Mouse (Mus musculus) heart, embryonic 12.5 days (tissue): ENCODE measurements at regions not wholly inside any gene's neighbourhood (a gene's known extent, or its start where the extent isn't known, plus 50 kb on each side); places are given as distances from the start of the nearest gene placed in this dataset.
"Not testable (repeated sequence)": the region's sequence is repeated elsewhere in the genome, so short reads cannot be mapped to it uniquely, and the experiment has no call there.

ENCODE experiments used
- ATAC-seq: fragments of 200-750 bp; cut with Nextera tagmentation; 2 replicates; pipeline ENCODE4 v1.8.0; 2017; ENCODE audit warnings: moderate TSS enrichment, moderate library complexity; ENCODE audit not compliant: insufficient number of reproducible peaks, low FRiP score
- H3K27ac ChIP-seq: fragments of 300-500 bp; sonication (generic); 2 replicates; pipeline ENCODE4 v1.5.1; 2016; ENCODE audit warnings: mild to moderate bottlenecking, moderate library complexity; ENCODE audit not compliant: poor library complexity, severe bottlenecking
- H3K27me3 ChIP-seq: fragments of 300-500 bp; sonication (generic); replicated peaks from 2 replicates; pipeline ENCODE4 v1.6.1; 2016; ENCODE audit warnings: mild to moderate bottlenecking, moderate library complexity
- H3K36me3 ChIP-seq: fragments of 300-500 bp; sonication (generic); 2 replicates; pipeline ENCODE4 v1.6.1; 2016; ENCODE audit warnings: mild to moderate bottlenecking, moderate library complexity
- H3K4me1 ChIP-seq: fragments of 300-500 bp; sonication (generic); replicated peaks from 2 replicates; pipeline ENCODE4 v1.6.1; 2016; ENCODE audit warnings: mild to moderate bottlenecking
- H3K4me2 ChIP-seq: fragments of 300-500 bp; sonication (generic); 2 replicates; pipeline ENCODE4 v1.6.1; 2016; ENCODE audit warnings: mild to moderate bottlenecking, moderate library complexity
- H3K4me3 ChIP-seq: fragments of 300-500 bp; sonication (generic); 2 replicates; pipeline ENCODE4 v1.5.1; 2016; ENCODE audit warnings: mild to moderate bottlenecking
- H3K9ac ChIP-seq: fragments of 300-500 bp; sonication (generic); 2 replicates; pipeline ENCODE4 v1.6.1; 2016; ENCODE audit warnings: mild to moderate bottlenecking, moderate library complexity
- H3K9me3 ChIP-seq: fragments of 300-500 bp; sonication (generic); replicated peaks from 2 replicates; pipeline ENCODE4 v1.6.1; 2016; ENCODE audit warnings: mild to moderate bottlenecking, moderate library complexity
- WGBS: fragments of 180-500 bp; shearing (Covaris S2); methylation state at CpG from one replicate; pipeline ENCODE4 v1.1.7; 2016; 5-methylcytosine and 5-hydroxymethylcytosine counted together

DNA sequence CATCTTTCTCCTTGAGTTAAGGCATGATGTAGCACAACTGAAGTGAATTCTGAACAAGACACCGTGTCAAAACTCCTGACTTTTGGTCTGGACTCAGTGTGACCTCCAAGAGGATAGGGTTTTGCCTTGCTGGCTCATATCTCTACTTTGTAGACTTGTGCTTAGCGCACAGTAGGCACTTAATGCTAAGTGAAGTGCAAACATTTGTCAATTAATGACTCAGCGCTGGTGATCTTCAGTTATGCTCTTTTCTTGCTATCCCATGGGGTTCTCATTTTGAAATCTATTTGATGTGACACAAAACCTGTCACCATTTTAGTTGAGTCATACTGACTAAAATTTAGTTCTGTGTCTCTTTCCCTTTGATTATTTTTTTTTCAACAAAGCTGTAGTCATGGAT lies 244.3 kb downstream of the Dhx15 start:
- H3K9ac ChIP-seq = no peak overlapping the region
- no peak overlapping the region for H3K4me3 ChIP-seq
- no peak overlapping the region for H3K4me2 ChIP-seq
- no peaks in the 10 kb centered on the region for H3K27me3 ChIP-seq
- no peaks in the 10 kb centered on the region for H3K36me3 ChIP-seq
- WGBS = 86% methylated on average over 3 of the region's 3 CpGs
- no peak for ATAC-seq
- H3K27ac ChIP-seq = no peak overlapping the region
- H3K4me1 ChIP-seq = peaks cover 7% of the 10 kb centered on the region; the same call in 1 of the 2 replicates
- no peaks in the 10 kb centered on the region for H3K9me3 ChIP-seq

DNA sequence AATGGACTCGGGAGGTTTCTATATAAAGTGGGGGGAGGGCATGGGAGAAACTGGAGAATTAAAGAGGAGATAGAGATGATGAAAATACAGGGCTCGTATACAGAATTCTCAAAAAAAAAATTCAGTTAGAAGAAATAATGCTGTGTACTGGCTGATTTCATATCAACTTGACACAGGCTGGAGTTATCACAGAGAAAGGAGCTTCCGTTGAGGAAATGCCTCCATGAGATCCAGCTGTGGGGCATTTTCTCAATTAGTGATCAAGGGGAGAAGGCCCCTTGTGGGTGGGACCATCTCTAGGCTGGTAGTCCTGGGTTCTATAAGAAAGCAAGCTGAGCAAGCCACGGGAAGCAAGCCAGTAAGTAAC lies 248.4 kb downstream of the Dhx15 start:
- not testable (repeated sequence) for H3K36me3 ChIP-seq, H3K9ac ChIP-seq, H3K4me1 ChIP-seq, H3K9me3 ChIP-seq, ATAC-seq, H3K4me3 ChIP-seq, H3K27me3 ChIP-seq, H3K27ac ChIP-seq
- 37% methylated on average over 4 of the region's 4 CpGs for WGBS
- H3K4me2 ChIP-seq = peak overlapping the region; percentile 29; the same call in 1 of the 2 replicates

DNA sequence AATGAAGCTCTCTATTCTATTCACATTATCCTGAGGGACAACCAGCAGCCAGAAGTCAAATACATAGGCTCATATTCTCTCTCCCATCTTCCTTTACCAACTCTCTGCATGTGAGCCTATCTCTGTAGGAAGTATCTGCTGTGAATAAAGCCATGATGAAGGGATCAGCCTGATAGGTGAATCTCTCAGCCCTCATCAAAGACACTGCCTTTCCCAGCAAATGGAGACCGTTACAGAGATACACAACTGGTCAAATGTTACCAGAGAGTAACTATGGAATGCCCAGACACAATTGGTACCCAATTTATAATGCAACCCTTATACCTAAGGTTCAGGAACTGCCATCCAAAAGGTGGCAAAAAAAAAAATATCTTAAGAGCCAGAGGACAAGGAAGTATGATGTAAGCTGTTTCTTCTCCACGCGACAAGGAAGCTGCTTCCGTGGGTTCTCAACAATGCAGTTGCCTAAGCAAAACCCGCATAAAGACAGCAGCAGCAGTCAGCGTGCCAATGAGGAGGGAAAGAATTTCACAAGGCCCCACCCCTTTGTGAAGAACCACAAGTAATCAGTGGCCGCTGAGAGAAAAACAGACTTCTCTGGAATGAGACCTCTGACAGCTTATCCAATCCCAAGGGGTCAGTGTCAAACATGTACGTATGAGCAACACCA lies 248.9 kb downstream of the Dhx15 start:
- peak; percentile 57 for ATAC-seq
- peak overlapping the region; percentile 29 for H3K4me2 ChIP-seq
- no peaks in the 10 kb centered on the region for H3K9me3 ChIP-seq

DNA sequence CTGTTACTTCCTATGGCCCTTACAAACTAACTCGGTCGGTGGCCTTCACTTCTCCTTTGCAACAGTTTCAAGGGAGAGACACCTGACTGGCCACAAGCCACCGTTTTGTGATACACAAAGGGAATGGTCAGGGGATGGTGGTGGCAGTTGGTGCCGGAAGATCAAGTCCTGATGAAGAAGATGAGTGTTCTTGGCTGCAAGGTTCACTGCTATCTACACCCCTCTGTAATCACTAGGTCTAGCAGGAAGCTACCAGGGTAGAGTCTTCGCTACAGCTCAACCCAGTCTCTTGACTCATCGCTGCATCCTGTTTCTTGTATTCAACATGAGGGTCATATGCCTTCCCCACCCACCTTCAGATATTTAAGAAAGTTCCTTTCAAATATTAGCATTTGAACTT lies 251.5 kb downstream of the Dhx15 start:
- no peak overlapping the region for H3K9ac ChIP-seq
- H3K27ac ChIP-seq = no peak overlapping the region
- 81% methylated on average over 6 of the region's 6 CpGs for WGBS
- no peak overlapping the region for H3K4me3 ChIP-seq
- no peaks in the 10 kb centered on the region for H3K9me3 ChIP-seq
- no peaks in the 10 kb centered on the region for H3K36me3 ChIP-seq
- no peak overlapping the region for H3K4me2 ChIP-seq
- ATAC-seq = no peak
- H3K4me1 ChIP-seq = peaks cover 7% of the 10 kb centered on the region; the same call in 1 of the 2 replicates
- no peaks in the 10 kb centered on the region for H3K27me3 ChIP-seq

More for the DNA sequence above, 248.9 kb downstream of the Dhx15 start:
- H3K4me1 ChIP-seq = peaks cover 7% of the 10 kb centered on the region; the same call in 1 of the 2 replicates
- H3K27me3 ChIP-seq = no peaks in the 10 kb centered on the region
- H3K27ac ChIP-seq = no peak overlapping the region; the same call in 1 of the 2 replicates
- no peak overlapping the region for H3K4me3 ChIP-seq
- 20% methylated on average over 8 of the region's 8 CpGs for WGBS
- no peak overlapping the region for H3K9ac ChIP-seq
- H3K36me3 ChIP-seq = no peaks in the 10 kb centered on the region

DNA sequence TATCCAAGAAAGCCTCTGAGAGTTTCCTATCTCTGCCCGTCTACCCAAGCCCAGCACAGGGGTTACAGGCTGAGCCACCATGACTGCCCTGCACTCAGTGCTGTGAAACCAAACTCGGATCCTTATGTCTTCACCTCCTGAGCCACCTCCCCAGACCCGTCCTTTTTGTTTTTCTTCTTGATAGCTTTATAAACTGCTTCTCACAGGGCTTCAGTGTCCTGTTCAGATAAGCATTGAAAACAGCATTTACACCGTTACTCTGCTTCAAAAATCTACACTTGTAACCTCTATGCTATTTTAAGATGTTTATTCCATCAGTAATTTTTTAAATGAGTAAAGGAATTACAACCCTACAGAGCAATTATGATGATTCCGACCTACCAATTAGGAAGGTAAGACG lies 253.0 kb downstream of the Dhx15 start:
- H3K27ac ChIP-seq = no peak overlapping the region
- peaks cover 7% of the 10 kb centered on the region; the same call in 1 of the 2 replicates for H3K4me1 ChIP-seq
- no peaks in the 10 kb centered on the region for H3K27me3 ChIP-seq
- no peaks in the 10 kb centered on the region for H3K36me3 ChIP-seq
- no peak overlapping the region for H3K4me2 ChIP-seq
- no peak overlapping the region for H3K9ac ChIP-seq
- H3K9me3 ChIP-seq = no peaks in the 10 kb centered on the region
- no peak overlapping the region for H3K4me3 ChIP-seq
- 54% methylated on average over 6 of the region's 6 CpGs for WGBS
- ATAC-seq = no peak

DNA sequence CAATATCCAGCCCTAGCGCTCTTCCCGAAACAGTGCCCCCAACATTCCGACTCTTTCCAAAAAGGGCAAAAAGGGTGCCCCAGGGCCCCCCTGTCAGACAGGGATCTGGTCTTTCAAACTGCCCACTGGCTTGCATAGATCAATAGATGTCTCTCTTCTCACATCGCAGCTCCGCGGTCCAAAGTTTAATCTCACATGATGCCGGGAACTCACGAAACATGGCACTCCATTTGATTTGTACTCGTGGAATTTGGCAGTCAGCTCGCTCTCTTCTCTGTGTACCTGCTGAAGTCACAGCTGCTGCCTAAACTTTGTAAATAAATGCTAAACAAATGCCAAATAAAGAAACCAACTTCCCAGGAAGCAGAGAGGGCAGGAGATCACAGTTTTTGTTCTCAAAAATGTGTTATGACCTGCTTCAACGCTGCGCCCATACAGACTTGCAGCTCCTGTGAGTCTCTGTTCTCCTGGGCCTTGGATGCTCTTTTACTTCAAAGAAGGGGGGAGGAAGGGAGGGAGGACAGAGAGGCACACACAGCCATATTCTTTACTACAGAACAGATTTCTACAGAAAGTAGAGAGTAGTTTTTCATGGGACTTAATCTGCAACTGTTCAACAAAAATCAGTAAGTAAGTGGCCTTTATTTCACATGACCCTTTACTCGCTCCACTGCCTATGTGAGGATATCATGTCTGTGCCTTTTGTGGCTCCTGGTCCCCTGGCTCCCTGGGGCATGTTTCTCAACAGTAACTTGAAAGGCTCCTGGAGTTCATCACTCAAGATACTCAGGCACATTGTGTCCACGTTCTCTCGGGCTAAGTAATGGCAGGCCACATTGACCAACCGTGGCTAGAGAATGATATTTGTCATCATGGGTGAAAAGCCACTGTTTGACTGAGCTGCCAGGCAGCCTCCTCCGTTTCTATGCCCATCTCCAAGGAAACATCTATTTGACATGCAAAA lies 254.6 kb downstream of the Dhx15 start:
- Histone ChIP-seq H3K9me3 (no peaks in the 10 kb centered on the region), H3K27ac (no peak overlapping the region), H3K36me3 (no peaks in the 10 kb centered on the region), H3K4me2 (no peak overlapping the region), H3K27me3 (no peaks in the 10 kb centered on the region), H3K9ac (no peak overlapping the region), H3K4me3 (no peak overlapping the region), H3K4me1 (no peaks in the 10 kb centered on the region)
- ATAC-seq = no peak
- 81% methylated on average over 17 of the region's 17 CpGs for WGBS

DNA sequence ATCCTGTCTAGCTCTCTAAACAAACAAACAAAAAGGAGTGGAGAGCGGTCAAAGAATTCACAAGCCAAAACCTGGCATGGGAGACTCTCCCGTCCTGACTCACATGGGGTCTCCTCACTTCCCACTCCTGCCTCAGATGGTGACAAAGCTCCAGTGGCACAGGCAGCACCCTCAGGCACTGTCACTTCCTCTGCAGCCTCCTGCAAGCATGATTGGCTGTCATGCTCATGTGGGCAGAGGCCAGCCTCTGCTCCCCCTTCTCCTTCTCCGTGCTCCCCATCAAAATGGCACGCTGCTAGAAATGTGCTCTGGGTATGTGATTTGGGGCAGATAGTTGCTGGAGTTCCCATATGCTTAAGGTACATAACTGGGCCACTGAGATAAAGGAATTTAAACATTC lies 255.4 kb downstream of the Dhx15 start:
- no peak for ATAC-seq
- H3K4me3 ChIP-seq = no peak overlapping the region
- H3K27me3 ChIP-seq = no peaks in the 10 kb centered on the region
- no peak overlapping the region for H3K9ac ChIP-seq
- no peak overlapping the region for H3K27ac ChIP-seq
- no peak overlapping the region for H3K4me2 ChIP-seq
- 70% methylated on average over 4 of the region's 4 CpGs for WGBS
- no peaks in the 10 kb centered on the region for H3K9me3 ChIP-seq
- no peaks in the 10 kb centered on the region for H3K36me3 ChIP-seq
- H3K4me1 ChIP-seq = no peaks in the 10 kb centered on the region

DNA sequence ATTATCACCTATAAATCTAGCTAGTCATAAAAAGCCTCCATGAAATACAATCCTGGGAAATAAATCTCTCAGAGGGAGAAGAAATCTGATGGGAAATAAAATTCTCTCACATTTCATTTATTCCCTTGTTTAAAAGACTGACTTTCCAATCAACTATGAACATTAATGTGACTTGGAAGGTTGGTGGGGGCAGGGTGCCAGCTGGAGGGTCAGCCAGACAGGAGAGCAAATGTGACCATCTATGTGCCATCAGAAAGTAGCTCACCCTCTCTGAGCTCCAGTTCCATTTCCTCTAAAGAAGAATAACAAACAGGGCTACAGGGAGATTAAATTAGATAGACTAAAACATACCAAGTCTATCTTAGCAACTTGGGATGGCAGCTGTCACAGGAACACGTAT lies 257.0 kb downstream of the Dhx15 start:
- no peaks in the 10 kb centered on the region for H3K36me3 ChIP-seq
- no peaks in the 10 kb centered on the region for H3K4me1 ChIP-seq
- ATAC-seq = no peak
- no peak overlapping the region for H3K9ac ChIP-seq
- H3K27ac ChIP-seq = no peak overlapping the region
- H3K4me3 ChIP-seq = no peak overlapping the region
- WGBS = 80% methylated on average over 1 of the region's 1 CpGs
- no peaks in the 10 kb centered on the region for H3K9me3 ChIP-seq
- no peak overlapping the region for H3K4me2 ChIP-seq
- no peaks in the 10 kb centered on the region for H3K27me3 ChIP-seq

DNA sequence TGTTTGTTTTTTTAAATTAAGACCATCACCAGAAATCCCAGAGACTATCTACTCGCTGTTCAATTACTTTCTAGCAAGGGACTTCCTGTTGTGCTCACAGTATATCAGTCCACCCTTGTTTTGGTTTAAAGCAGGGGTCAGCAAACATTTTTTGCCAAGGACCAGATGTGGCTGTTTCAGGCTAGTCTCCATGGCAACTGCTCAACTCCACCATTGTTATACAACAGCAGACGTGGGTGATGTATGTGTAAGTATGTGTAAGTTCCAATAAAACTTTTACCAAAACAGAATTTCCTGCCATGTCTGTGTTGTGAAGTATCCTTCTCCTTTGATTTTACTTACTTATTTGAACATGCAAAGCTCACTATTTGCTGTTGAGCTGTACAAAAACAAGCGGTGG lies 259.9 kb downstream of the Dhx15 start:
- Histone ChIP-seq H3K4me2 (no peak overlapping the region), H3K4me1 (no peaks in the 10 kb centered on the region), H3K9me3 (no peaks in the 10 kb centered on the region), H3K36me3 (no peaks in the 10 kb centered on the region), H3K4me3 (no peak overlapping the region), H3K27ac (no peak overlapping the region), H3K27me3 (no peaks in the 10 kb centered on the region), H3K9ac (no peak overlapping the region)
- WGBS = 73% methylated on average over 3 of the region's 3 CpGs
- ATAC-seq = no peak

DNA sequence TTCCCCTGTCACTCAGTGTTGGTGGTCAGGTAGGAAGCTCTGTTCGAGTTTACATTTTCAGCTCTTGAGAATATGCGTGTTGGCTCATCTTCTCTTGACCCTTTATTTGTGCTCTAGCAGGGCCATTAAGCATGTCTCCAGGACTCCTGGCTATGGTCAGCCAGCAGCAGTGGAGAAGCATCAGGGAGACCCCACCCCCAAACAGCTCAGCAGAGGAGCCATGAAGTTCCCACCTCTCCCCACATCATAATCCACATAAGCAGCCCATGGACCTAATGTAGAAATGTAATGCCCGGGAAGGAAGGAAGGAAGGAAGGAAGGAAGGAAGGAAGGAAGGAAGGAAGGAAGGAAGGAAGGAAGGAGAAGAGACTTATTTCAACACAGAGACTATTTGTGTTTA lies 261.5 kb downstream of the Dhx15 start:
- Histone ChIP-seq H3K27ac (no peak overlapping the region), H3K4me1 (no peaks in the 10 kb centered on the region), H3K9me3 (no peaks in the 10 kb centered on the region), H3K36me3 (no peaks in the 10 kb centered on the region), H3K4me2 (no peak overlapping the region), H3K9ac (no peak overlapping the region), H3K4me3 (no peak overlapping the region), H3K27me3 (no peaks in the 10 kb centered on the region)
- WGBS = 76% methylated on average over 3 of the region's 3 CpGs
- ATAC-seq = no peak

DNA sequence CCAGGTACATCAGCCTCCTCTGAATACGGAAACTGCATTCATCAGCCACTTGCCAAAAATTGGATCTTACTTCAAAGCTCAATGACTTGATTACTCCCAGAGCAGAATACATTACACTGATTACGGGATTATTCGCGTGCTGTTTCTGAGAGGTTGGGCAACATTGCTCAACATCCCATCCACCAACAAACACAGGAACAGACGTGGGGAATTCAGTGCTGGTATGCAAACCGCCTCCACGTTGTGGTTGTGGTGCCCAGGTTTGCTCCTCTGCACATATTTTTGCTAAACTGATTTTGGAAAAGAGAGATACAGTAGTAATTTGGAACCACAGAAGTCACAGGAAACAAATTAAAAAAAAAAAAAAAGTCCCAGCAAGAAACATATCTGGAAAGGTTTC lies 266.9 kb downstream of the Dhx15 start:
- H3K9ac ChIP-seq = no peak overlapping the region
- no peak overlapping the region for H3K4me3 ChIP-seq
- no peaks in the 10 kb centered on the region for H3K27me3 ChIP-seq
- no peaks in the 10 kb centered on the region for H3K9me3 ChIP-seq
- no peak overlapping the region for H3K27ac ChIP-seq
- H3K4me2 ChIP-seq = peak overlapping the region; percentile 13; the same call in 1 of the 2 replicates
- H3K36me3 ChIP-seq = no peaks in the 10 kb centered on the region
- H3K4me1 ChIP-seq = peaks cover 13% of the 10 kb centered on the region
- ATAC-seq = no peak
- WGBS = 63% methylated on average over 7 of the region's 7 CpGs
